Mouse (Mus musculus) thymus, postnatal 14 days (tissue): ENCODE results near the gene Plk3.

ENCODE experiments used
- DNase-seq: peaks from one replicate; pipeline ENCODE4 v3.0.0; 2021

Plk3 gene

DNA sequence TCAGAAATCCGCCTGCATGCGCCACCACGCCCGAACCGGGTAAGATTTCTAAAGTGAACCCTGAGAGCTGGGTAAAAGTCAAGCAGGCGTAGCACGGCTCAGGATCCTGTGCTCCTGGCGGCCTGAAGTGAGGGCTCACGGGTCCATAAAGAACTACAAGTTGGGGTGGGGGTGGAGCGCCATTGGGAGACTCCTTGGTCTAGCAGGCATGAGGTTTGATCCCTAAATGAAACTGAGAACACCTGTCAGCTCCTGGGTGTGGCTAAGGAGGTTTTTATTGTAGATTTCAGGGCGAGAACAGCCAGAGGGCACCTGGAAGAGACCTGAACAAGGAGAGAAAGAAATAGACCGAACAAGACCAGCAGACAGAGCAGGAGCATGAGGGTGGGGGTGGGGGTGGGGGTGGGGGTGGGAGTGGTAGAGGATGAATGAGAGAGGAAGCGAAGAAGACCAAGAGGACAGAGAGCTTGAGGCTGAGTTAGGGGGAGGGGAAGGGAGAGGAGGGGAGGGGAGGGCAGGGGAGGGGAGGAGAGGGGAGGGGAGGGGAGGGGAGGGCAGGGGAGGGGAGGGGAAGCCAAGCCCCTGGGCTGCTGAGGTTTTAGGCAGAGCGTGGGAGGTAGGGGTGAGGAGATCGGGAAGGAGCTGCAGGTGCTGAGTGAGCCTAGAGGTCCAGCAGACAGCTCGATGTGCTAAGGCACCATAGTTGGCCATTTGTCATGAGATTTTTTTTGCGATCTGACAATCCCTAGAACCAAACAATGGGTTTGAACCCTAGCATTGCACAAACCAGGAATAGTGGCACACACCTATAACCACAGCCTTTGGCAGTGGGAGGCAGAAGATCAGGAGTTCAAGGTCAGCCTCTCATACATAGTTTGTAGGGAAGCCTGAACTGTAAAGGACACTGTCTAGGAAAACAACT lies 4.8 kb upstream of the Plk3 start:
- DNase-seq: no peak

DNA sequence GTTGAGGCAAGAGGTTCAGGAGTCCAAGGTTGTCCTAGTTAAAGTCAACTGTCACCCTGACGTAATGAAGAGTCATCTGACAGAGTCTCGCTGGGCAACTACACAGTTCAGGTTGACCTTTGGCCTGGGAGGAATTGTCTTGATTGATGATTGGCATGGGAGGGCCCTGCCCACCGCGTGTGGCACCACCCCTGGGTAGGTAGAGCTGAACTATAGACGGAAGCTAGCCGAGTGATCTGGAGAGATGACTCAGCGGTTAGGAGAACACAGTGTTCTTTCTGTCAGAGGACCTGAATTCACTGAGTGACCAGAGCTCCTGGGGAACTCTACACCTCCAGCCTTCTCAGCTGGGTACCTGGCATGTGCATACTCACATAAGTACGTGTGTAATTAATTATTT lies 2.3 kb upstream of the Plk3 start:
- no peak for DNase-seq

DNA sequence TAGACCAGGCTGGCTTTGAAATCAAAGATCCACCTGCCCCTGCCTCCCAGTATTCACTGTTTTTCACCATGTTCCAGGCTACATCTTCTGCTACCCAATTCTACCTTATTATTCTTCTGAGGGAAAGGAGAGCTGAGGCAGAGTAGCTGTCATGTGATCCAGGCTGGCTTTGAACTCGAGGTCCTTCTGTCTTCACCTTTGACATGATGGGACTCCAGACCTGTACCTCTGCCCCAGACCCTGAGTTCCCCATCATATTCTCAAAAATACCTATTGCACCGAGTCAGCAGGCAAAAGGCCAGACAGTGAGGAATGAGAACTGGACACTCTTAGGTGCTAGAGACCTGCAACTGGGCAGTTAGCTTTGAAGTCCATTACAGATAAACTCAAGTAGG lies 835 bp upstream of the Plk3 start:
- DNase-seq: no peak

DNA sequence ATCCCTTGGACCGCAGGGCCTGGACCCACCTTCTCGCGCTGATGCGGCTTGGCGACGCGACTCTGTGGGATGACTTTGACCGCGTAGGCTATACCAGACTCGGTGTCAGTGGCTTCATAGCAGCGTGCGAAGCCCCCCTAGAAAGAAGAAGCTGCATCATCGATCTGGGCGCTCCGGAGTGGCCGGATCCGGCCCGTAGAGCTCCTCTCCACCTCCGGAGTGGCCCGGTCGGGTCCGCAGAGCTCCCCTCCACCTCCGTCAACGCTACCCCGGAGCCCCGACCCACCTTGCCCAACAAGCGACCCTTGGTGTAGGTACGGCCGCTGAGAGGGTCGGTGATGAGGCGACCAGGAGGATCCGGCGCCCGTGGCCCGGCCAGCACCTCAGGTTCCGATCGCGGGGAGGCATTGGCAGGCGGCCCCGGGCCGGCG lies 382 bp downstream of the Plk3 start:
- peak; percentile 28 for DNase-seq

DNA sequence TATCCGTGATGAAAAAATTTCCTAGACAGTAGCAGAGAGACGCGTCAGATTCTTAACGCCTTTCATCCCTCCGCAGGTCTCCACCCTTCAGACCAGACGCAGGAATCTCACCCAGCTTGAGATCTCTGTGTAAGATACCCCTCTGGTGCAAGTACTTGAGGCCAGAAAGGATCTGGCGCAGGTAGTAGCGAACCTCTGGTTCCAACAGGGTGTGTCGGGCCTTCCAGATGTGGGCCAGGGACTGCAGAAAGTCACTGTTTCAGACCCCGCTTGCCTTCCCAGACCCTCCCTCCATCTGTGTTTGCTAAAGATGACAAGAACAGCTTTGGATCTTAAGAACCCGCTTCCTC lies 994 bp downstream of the Plk3 start:
- no peak for DNase-seq

DNA sequence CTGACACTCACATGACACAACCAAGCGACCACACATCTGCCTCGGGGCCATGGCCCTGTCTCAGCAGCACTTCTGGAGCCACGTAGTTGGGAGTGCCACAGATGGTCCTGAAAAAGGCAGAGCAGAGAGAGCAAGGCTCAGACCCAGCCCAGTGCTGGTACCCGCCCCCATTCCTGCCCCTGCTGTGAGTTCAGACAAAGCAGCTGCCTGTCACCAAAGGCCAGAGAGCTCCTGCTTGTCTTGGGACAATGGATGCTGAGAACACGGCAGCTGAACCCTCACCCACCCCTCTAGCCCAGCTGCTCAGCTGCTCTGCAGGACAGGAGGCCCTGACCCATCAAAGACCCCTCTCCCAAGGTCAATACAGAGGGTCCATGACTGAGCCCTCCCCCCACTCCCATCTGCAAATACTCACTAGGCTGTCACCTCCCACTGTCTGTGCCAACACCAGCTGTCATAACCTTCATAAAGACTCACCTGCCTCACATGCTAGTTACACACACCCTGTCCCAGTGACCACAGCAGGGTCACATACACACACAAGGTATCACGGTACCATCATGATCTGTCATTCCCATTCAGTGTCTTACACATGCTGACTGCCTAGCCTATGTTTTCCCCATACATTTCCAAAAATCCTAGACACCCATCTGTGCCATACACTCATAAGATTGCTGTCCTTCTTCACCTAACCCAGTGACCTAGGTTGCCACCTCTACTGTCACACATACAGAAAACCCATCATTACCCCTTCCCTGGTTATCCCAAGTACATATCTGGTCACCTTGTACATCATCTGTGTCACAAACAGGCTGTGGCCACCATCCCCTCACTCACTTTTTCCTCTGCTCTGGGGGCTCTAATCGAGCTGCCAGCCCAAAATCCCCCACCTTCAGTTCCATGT lies 1.6 kb downstream of the Plk3 start:
- DNase-seq: no peak

DNA sequence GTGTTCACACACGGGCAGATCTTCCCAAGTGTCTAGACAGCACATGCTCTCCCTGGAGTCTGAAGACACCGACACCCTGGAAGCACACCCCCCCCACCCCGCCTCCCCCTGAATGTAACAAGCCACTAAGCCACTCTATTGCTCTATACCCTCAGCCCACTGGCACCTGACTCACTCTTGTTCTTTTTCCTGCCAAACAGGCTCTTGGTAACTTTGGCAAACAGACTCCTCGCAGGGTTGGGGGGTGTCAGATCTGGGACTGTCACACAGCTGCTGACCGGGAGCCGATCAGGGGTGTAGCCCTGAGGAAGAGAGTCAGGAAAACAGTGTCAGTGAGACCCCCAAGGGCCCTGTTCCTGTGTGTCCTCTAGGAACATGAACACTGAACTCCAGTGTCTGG lies 2.6 kb downstream of the Plk3 start:
- DNase-seq: no peak

DNA sequence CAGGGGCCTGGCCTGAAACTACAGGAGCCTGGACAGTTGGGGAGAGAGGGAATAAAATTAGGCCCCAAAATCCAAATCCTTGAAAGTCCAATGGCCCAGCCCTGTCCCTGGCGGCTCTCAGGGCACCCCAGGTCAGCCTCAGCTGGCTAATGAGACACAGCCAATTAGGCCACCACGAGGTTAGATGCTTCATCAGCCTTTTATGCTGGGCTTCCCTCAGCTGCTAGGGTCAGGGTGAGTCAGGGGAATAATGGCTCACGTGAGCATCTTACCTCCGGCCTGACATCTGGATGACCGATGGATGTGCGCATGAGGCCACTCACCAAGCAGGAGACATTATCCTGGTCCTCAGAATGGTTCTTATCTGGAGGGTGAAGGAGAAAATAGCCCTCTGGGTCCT lies 3.0 kb downstream of the Plk3 start:
- no peak for DNase-seq

DNA sequence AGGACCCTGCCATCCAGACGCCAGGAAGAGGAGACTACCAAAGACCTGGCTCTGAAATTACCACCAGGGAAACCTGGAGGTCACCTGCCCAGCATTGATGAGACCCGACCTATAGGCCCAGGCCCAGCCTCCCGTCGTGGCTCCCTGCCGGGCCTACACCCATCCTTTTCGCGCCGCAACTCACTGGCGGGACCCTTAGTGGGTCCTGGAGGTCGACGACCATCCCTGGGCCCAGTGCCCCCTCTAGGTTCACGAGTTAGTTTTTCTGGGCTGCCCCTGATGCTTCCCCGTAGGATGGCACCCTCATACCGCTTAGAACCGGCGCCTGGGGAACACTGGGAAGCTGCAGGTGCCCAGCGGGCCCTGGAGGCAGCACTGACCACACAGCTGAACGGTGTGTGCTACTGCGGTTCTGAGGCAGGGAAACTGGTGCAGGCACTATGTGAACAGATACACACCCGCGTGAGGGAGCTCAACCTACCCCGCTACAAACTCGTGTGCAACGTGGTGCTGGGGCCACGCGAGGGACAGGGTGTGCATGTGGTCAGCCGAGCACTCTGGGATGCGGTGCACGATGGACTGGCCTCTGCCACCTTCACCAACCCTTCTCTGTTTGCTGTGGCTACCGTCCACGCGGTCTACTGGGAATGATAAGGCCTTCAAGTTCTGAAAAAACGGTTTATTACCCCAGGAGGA lies 5.6 kb downstream of the Plk3 start:
- DNase-seq: no peak

DNA sequence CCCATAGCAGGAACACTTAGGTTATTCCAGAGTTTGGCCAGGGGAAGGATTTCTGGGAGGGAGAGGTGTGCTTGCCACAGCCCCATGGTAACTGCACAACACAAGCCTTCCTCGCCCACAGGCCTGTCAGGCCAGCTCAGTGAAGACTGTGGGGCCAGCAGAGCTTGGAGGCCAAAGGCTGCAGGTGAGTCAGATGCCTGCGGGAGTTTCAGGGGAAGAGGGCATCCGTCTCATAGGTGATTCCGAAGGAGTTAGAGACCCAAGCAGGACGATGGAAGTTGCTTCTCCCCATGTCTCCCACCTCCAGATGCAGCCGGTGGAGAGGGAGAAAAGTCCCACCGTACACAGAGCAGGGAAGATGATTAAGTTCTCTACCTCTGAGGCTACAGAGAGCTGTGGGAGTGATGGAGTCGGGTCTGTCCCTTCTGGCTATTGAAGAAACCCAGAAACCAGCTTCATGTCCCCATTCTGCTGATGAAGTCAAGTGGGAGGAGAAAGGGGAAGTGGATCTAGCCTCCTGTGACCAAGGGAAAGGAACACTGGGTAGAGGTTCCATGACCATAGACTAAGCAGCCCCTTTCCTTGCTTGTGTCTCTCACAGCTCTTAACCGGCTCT lies 7.0 kb downstream of the Plk3 start, which contains the start of gene Tctex1d4:
TSS of gene Tctex1d4 (plus strand) at position 120 of the 616 bp plus-strand sequence.
- DNase-seq: no peak

DNA sequence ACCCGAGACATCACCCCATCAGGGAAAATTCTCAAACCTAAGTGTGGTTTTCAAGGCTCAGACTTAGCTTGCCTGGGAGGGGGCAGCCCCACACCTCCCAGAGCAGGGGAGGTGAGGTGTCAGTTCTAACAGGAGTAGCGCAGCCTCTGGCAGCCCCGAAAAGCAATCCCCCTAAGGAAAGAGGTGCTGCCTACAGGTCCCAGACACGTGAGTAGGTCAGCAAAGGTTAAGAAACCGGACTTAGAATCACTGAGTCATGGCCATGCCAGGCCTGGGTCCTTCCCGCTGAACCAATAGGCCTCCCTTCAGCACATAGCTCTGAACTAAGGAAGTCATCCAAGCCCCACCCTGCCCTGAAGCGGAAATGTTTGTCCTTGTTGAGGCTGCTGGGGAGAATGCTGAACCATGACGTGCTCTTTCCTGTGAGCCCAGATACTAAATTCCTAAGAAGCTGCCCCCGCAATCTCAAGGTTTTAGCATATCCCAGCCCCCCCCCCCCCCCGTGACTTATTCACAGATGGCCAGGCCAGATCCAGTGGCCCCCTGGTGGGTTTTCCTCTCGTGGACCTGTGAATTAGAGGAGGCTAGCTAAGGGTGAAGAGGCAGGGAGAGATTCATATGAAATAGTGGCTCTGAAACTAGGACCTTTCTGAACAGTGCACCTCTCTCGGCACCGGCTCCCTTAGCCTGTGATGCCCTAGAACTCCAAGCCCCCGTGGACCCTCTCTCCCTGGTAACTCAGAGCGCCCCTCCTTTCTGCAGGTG lies 7.7 kb downstream of the Plk3 start:
- peak; percentile 78 for DNase-seq

DNA sequence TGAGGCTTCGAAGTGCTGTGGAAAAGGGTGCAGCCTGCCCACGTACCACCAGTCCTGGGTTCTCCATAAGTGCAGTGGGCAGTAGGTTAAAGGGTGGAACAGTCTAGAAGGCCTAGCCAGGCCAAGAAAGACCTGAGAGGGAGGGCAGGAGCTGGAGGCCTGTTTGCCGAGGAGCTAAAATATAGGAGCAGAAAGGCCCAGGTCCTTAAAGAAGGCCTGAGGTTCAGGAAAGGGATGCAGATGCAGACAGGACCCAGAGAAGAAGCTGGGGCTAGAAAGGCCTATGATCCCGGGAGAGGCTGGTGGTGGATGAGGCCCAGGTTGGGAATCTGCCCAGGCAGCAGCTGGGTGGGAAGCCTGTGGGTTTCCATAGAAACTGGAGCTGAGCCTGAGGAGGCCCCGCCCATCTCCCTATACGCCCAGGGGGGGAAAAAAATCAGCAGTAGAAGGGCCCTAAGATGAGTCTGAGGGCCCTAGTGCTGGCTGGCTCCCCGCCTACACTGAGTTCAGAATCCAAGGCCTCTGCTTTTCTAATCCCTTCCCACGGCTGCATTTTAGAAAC lies 8.3 kb downstream of the Plk3 start, which contains the start of gene Btbd19:
TSS of gene Btbd19 (minus strand) at position 378 of the 562 bp plus-strand sequence.
- DNase-seq: peak; percentile 34

DNA sequence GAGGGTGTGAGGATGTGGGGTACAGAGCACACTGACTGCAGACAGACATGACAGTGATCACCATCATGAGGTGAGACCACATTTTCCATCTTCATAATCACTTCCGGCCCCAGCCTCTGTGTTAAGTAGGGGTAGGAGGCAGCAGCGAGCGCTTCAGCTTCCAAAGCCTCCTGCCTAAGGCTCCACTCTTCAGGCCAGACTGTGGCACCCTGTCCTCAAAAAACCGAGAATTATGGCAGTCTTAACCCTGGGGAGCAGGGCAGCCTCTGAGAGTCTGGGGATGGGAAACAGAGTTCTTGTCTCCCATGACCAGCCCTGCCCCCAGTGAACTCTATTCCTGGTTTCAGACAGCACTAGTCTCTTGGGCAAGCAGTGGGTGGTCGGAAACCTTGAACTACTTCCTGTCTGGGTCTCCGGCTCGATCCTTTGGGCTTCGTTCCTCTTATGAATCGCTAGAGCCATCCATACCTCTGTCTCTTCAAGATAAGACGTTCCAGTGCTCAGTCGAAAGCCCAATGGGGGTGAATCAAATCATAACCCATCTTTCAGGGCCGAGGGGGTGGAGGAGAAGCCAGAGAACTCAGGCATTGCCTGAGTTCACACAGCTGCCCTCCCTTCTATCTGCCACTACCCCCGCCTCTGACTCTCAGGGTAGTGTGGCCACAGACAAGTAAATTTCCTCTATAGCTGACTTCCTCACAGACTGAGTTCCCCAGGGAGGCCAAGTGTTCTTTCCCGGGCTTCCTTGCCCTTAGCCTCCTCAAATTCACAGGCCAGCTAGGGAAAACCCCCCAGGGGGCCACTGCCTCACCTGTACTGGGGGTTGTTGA lies 9.0 kb downstream of the Plk3 start:
- peak; percentile 80 for DNase-seq

DNA sequence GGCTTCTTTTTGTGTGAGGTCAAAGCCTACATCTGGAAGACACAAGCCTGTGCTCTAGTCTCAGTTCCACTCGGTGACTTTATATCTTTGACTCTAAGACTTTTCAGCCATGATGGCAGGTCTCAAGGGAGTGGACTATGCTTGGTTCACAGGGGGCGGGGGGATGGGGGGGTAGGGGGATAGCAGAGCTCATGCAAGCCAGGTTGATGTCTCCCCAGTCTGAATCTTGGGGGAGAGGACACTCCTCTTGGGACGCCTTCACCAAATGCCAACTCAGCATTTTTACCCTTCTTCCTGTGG lies 9.6 kb downstream of the Plk3 start:
- DNase-seq: no peak

DNA sequence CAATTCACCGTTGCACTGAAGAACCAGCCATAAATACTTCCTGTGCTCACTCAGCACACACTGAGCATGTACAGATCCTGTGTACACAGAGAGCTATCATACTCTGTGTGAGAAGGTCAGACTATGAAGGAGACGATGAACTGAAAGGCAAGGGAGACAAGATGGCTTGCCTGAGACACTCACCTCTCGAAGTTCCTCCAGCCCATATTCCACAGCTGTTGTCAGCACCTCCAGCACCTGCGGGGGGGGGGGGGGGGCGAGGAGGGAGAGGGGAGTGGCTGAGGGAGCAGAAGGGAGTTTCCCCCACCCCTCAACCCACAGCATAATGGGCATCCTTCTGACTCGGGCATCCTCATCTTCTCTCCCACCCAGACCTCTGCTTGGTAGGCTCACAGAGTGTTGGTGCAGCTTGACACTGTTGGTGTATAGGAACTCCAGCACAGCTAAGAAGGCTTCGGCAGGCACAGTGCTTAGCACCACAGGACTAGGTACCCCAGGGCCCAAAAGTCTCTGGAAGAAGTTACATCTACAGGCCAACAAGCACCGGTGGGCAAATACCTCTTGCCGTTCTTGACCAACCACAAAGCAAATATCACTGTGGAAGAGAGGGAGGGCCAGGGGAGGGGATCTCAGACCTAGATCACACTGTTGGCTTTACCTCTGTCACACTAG lies 10.1 kb downstream of the Plk3 start:
- no peak for DNase-seq

DNA sequence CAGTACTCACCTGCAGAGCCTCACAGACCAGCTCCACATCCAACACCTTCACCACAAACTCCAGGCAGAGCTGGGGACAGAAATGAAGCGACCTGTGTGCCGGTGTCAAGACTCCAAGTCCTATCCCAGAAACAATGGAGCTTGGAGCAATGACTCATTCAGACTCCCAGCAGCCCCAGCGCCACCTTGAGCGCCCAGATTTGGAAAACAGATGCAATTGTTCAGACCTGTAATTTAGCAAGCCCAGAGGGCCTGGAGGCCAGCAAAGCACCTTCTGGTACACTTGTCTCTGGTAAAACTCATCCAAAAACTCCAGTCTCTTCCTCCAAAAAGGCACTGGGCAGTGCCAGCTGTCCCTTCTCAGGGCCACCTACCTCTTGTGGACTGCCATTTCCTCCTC lies 11.6 kb downstream of the Plk3 start:
- DNase-seq: no peak

DNA sequence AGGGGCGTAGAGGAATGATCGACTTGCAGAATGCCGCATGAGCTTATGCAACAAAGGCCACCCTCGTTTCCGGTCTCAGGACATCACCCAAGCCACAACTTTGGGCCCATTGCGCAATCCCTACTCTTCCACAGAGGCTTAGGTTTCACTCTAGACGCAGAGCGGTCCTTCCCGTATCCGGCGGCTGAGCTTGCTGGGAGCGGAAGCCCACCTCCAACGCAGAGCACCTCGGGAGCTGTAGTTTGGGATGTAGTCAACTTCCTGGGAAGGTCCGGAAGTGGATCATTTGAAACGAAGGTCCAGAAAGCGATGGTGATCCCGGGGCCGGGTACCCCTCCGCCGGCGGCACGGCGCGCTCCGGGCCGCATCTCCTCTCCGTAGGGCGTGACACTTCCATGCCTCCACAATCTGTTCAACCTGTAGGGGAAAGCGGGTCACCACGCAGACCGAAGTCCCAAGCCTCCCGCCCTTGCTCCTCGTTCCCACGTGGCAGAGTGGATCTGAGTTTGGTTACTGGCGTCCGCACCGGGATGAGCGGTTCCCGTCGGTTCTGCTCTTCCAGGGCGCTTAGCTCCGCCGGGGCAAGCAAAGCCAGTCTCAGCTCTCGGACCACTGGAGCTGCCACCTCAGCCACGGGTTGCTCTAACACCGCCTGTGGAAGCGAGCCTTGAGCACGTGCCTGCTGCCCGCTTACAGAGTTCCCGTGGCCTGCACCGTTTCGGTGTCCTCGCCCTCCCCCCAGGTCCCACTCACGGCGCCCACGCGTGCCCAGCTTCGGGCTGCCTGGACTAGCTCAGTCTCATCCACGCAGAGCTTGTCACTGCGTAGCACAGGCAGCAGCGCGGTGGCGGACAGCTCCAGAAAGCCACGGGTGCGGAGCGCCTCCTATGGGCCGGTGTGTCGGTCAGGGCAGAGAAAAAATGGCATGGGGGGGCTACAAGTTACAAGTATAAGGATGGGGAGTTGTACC lies 13.0 kb downstream of the Plk3 start:
- DNase-seq: peak; percentile 92

DNA sequence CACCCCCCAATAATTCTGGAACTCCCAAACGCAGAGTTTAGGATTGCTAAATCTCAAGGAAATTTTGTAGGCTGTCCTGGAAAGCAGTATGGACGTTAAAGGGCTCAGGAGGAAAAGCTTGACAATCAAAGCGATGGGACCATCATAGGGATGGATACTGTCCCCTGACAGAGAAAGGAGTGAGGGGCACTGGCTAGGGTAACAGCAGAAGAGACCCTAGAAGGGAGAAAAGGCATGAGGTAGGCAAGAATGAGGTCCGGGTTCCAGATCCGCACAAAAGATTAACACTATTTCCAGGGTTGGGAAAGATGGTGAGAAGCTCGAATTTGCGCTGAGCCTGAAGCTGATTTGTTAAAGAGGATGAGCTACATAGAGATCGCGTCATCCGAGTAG lies 13.7 kb downstream of the Plk3 start:
- DNase-seq: no peak

DNA sequence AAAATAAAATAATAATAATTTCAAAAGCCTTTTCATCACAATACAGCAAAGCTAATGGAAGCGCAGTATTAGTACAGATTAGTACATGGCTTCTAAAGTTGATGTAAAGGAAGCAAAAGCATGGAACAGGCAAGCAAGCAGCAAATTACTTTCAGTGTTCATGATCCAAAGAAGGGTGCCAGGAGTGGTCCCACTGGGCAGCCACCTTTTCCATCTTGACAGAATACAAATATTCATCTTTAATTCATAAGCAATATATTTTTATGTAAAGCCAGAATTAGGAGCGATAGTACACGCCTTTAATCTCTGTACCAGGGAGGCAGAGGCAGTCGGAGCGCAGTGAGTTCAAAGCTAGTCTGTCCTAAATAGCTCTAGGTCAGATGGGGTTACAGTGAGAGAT lies 14.1 kb downstream of the Plk3 start:
- no peak for DNase-seq
